Mouse (Mus musculus): Measurements from ENCODE around the gene Pcnt. TPM values are rescaled to one million over a fixed set of nuclear protein-coding genes. Genes with fewer than 3 reads are reported as not detected.
A peak's percentile ranks its signal among the peaks of the same experiment; 100 is the strongest.

The Pcnt gene
- polyA plus RNA-seq (2015; fragmentation: Nextera tagmentation; extraction: Ambion mirVana) = 14.8 and 15.0 TPM in 2 replicates

DNA sequence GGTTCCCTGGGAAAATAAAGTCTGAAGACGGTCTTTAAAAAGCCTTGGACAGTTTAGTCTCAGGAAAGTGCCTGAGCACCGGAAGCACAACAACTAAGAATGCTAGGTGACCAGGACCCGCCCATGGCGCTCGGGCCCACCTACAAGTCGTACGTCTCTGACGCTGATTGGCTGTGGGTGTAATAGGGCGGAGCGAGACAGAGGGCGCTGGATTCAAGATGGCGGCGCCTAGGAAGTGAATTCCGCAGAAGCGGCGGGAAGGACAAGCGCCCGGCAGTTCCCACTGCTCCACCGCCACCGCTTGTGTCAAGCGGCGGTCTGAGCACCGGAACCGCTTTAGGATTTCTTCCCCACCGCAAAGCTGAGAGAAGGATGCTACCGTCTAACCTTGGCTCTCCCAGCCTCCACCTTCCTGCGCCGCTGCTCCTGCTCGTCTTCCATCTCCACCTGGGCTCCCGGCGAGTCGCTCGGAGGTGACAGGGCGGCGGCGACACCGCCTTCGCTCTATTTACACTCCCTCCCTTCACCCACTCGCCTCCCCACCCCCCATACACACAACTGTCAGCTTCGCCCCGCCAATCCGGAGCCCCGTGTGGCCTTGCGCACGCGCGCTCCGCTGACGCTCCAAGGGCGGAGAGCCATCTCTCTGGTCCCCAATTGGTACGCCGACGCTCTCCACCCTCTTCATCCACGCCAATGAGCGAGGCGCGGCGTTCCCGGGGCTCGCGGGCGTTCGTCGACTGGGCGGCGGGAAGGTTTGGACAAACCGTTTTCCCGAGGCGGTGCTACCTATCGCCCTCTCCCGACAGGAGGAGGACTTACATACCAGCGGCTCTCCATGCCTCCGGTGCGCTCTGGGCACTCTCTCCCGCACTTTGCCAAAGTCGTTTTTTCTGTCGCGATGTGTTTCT is at the start of gene Pcnt:
Gene Pcnt, minus strand, starts transcription at position 609 of the 911 bp plus-strand sequence.
- Histone ChIP-seq H3K4me1 (peaks cover 19% of the 10 kb centered on the region), H3K4me3 (peak within 1 kb of the TSS; percentile 63), H3K4me2 (peak within 1 kb of the TSS; percentile 78), H3K9me3 (replicated peaks) (no peaks in the 10 kb centered on the region), H3K27ac (peak within 1 kb of the TSS; percentile 91), H3K9ac (peak within 1 kb of the TSS; percentile 76), H3K36me3 (ENCODE audit: poor library complexity, severe bottlenecking) (peaks cover 24% of the 10 kb centered on the region), H3K27me3 (no peaks in the 10 kb centered on the region)
- WGBS = under 1% methylated on average over 78 of the region's 78 CpGs
- ATAC-seq = peak; percentile 99

- H3K27ac ChIP-seq = no peak overlapping the region
- 93% methylated on average over 15 of the region's 15 CpGs for WGBS
- no peak for ATAC-seq
These were observed 46.6 kb upstream of the Pcnt start for GRCm38 (mm10) chr10:76489205-76489604.

DNA sequence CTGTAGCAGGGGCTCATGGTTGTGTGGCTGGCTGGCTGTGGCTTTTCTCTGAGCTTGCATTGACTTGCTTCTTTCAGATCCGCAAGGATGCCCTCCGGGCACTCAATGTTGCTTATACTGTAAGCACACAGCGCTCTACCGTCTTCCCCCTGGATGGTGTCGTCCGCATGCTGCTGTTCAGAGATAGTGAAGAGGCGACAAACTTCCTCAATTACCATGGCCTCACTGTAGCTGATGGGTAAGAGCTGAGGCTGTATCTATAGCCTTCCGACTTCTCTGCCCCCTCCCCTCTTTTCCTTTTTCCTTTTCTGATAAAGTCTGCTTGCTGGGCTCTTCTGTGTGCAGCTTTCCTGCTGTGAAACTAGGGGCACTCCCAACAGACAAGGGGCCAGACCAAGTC is 45.7 kb upstream of the Pcnt start:
- 95% methylated on average over 8 of the region's 8 CpGs for WGBS
- H3K9me3 ChIP-seq (replicated peaks) = no peaks in the 10 kb centered on the region
- H3K4me3 ChIP-seq = no peak overlapping the region
- H3K27me3 ChIP-seq = no peaks in the 10 kb centered on the region
- peaks cover 95% of the 10 kb centered on the region for H3K36me3 ChIP-seq (ENCODE audit: poor library complexity, severe bottlenecking)
- H3K4me2 ChIP-seq = no peak overlapping the region
- ATAC-seq = no peak
- no peaks in the 10 kb centered on the region for H3K4me1 ChIP-seq
- no peak overlapping the region for H3K9ac ChIP-seq
- no peak overlapping the region for H3K27ac ChIP-seq

More at GRCm38 (mm10) chr10:76489205-76489604, 46.6 kb upstream of the Pcnt start:
- Histone ChIP-seq H3K4me2 (no peak overlapping the region), H3K27me3 (no peaks in the 10 kb centered on the region), H3K9ac (no peak overlapping the region), H3K4me1 (no peaks in the 10 kb centered on the region), H3K36me3 (ENCODE audit: poor library complexity, severe bottlenecking) (peaks cover 95% of the 10 kb centered on the region), H3K9me3 (replicated peaks) (no peaks in the 10 kb centered on the region), H3K4me3 (no peak overlapping the region)

GRCm38 (mm10) chr10:76486302-76486701 is 43.7 kb upstream of the Pcnt start:
- 96% methylated on average over 2 of the region's 2 CpGs for WGBS
- Histone ChIP-seq H3K27ac (no peak overlapping the region), H3K4me3 (no peak overlapping the region), H3K9ac (no peak overlapping the region), H3K9me3 (replicated peaks) (no peaks in the 10 kb centered on the region), H3K27me3 (no peaks in the 10 kb centered on the region), H3K4me1 (no peaks in the 10 kb centered on the region), H3K4me2 (no peak overlapping the region), H3K36me3 (ENCODE audit: poor library complexity, severe bottlenecking) (peaks cover 97% of the 10 kb centered on the region)
- no peak for ATAC-seq

DNA sequence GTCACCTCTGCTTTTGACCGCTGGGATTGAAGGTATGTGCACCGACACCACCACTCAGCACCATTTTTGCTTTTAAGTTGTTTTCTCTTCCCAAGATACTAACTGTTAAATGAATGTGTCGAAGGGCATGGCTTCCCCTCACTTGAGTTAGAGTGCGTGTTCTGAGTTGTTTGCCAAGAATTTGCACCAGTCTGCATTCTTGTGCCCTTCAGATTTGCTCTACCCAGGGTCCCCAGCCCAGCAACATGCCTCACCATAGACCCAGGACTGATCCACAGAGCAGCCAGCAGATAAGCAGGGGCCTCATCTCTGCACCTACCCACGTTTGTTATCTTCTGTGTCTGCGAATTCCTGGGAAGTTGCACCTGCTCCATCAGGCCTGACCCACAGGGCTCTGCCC is 38.9 kb upstream of the Pcnt start:
- H3K9ac ChIP-seq = no peak overlapping the region
- H3K27me3 ChIP-seq = no peaks in the 10 kb centered on the region
- H3K4me3 ChIP-seq = no peak overlapping the region
- 95% methylated on average over 6 of the region's 6 CpGs for WGBS
- no peak overlapping the region for H3K4me2 ChIP-seq
- H3K9me3 ChIP-seq (replicated peaks) = no peaks in the 10 kb centered on the region
- ATAC-seq = no peak
- H3K4me1 ChIP-seq = no peaks in the 10 kb centered on the region
- H3K36me3 ChIP-seq (ENCODE audit: poor library complexity, severe bottlenecking) = peaks cover 97% of the 10 kb centered on the region
- no peak overlapping the region for H3K27ac ChIP-seq

- no peak for ATAC-seq
- 91% methylated on average over 13 of the region's 13 CpGs for WGBS
- no peaks in the 10 kb centered on the region for H3K4me1 ChIP-seq
- H3K4me3 ChIP-seq = no peak overlapping the region
- H3K9ac ChIP-seq = no peak overlapping the region
- H3K4me2 ChIP-seq = no peak overlapping the region
- H3K9me3 ChIP-seq (replicated peaks) = no peaks in the 10 kb centered on the region
- no peaks in the 10 kb centered on the region for H3K27me3 ChIP-seq
- no peak overlapping the region for H3K27ac ChIP-seq
- H3K36me3 ChIP-seq (ENCODE audit: poor library complexity, severe bottlenecking) = peaks cover 97% of the 10 kb centered on the region
These were observed 38.3 kb upstream of the Pcnt start for GRCm38 (mm10) chr10:76480851-76481250.

GRCm38 (mm10) chr10:76473759-76474158 is 31.2 kb upstream of the Pcnt start:
- Histone ChIP-seq H3K4me2 (no peak overlapping the region), H3K27me3 (no peaks in the 10 kb centered on the region), H3K9me3 (replicated peaks) (no peaks in the 10 kb centered on the region), H3K4me3 (no peak overlapping the region), H3K9ac (peak overlapping the region; percentile 21; the same call in 1 of the 2 replicates), H3K36me3 (ENCODE audit: poor library complexity, severe bottlenecking) (peaks cover 80% of the 10 kb centered on the region), H3K4me1 (peaks cover 19% of the 10 kb centered on the region), H3K27ac (no peak overlapping the region)
- ATAC-seq = no peak
- 90% methylated on average over 5 of the region's 5 CpGs for WGBS

- H3K36me3 ChIP-seq (ENCODE audit: poor library complexity, severe bottlenecking) = peaks cover 49% of the 10 kb centered on the region
- 2% methylated on average over 55 of the region's 55 CpGs for WGBS
- ATAC-seq = peak; percentile 99
These were observed 25.9 kb upstream of the Pcnt start, which contains the start of the genes Mcm3ap and Ybey for GRCm38 (mm10) chr10:76468203-76469162. Mcm3ap (plus strand) TSS chr10:76468927. Ybey (minus strand) TSS chr10:76469114.

DNA sequence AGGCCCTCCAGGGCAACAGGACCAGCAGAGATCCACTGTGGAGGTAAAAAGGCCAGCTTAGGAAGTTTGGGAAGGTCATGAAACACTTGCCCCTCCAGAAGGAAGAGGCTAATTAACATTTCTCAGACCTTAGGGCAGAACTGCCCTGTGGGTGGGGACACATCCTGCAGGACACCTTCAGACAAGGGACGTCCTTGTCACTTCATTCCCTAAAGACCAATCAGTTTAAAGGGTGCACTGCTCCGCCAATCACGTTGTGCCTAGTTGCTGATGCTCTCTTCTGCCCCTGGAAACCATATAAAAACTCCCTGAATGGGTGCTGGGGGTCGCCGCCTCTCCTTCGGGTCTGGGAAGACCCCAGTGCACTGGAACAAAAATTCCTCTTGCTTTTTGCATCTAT is 20.1 kb upstream of the Pcnt start:
- WGBS = 82% methylated on average over 6 of the region's 6 CpGs
- Histone ChIP-seq H3K9ac (no peak overlapping the region), H3K27ac (no peak overlapping the region)

More at GRCm38 (mm10) chr10:76468203-76469162, 25.9 kb upstream of the Pcnt start, which contains the start of the genes Mcm3ap and Ybey:
- Histone ChIP-seq H3K4me2 (peak within 1 kb of the TSS; percentile 66), H3K4me3 (peak within 1 kb of the TSS; percentile 67), H3K27ac (peak within 1 kb of the TSS; percentile 85), H3K4me1 (peaks cover 20% of the 10 kb centered on the region), H3K9ac (peak within 1 kb of the TSS; percentile 85), H3K27me3 (no peaks in the 10 kb centered on the region), H3K9me3 (replicated peaks) (no peaks in the 10 kb centered on the region)

GRCm38 (mm10) chr10:76462312-76462711 is 19.7 kb upstream of the Pcnt start:
- H3K27me3 ChIP-seq = no peaks in the 10 kb centered on the region
- no peak overlapping the region for H3K27ac ChIP-seq
- no peak overlapping the region for H3K4me2 ChIP-seq
- no peak overlapping the region for H3K9ac ChIP-seq
- peaks cover 30% of the 10 kb centered on the region for H3K36me3 ChIP-seq (ENCODE audit: poor library complexity, severe bottlenecking)
- no peak for ATAC-seq
- no peak overlapping the region for H3K4me3 ChIP-seq
- peaks cover 5% of the 10 kb centered on the region; the same call in 1 of the 2 replicates for H3K9me3 ChIP-seq (replicated peaks)
- no peaks in the 10 kb centered on the region for H3K4me1 ChIP-seq
- 95% methylated on average over 7 of the region's 7 CpGs for WGBS

More for the DNA sequence above, 20.1 kb upstream of the Pcnt start:
- Histone ChIP-seq H3K4me2 (no peak overlapping the region), H3K36me3 (ENCODE audit: poor library complexity, severe bottlenecking) (peaks cover 30% of the 10 kb centered on the region), H3K4me3 (no peak overlapping the region), H3K9me3 (replicated peaks) (peaks cover 5% of the 10 kb centered on the region; the same call in 1 of the 2 replicates), H3K27me3 (no peaks in the 10 kb centered on the region), H3K4me1 (0 out of 2 replicates have a peak, but pooled peaks cover 2% of the 10 kb centered on the region)
- no peak for ATAC-seq

GRCm38 (mm10) chr10:76461255-76461654 is 18.7 kb upstream of the Pcnt start:
- Histone ChIP-seq H3K4me1 (no peaks in the 10 kb centered on the region), H3K4me3 (no peak overlapping the region), H3K27me3 (no peaks in the 10 kb centered on the region), H3K27ac (no peak overlapping the region), H3K4me2 (no peak overlapping the region), H3K36me3 (ENCODE audit: poor library complexity, severe bottlenecking) (peaks cover 30% of the 10 kb centered on the region), H3K9ac (no peak overlapping the region), H3K9me3 (replicated peaks) (peaks cover 5% of the 10 kb centered on the region; the same call in 1 of the 2 replicates)
- no peak for ATAC-seq
- WGBS = 97% methylated on average over 1 of the region's 1 CpGs
